Mouse (Mus musculus): ENCODE measurements around the gene Pnp2.
"Not testable (repeated sequence)": the region's sequence is repeated elsewhere in the genome, so short reads cannot be mapped to it uniquely, and the experiment has no call there.

- peak in 2 of 3 experiments; percentile 1 to 21; a peak in 1 of 6 replicates for TF ChIP-seq CTCF (IDR thresholded peaks at IDR 0.05 in 2 of 3, conservative IDR thresholded peaks at IDR 0.05 in 1 of 3; ENCODE audit: control insufficient read depth in 1 of 3, insufficient read depth in 1 of 3, low read depth in 2 of 3, low read length in 3 of 3, poor library complexity in 1 of 3, severe bottlenecking in 1 of 3)
- TF ChIP-seq CHD2 (IDR thresholded peaks at IDR 0.05; ENCODE audit: low read length); UBTF (IDR thresholded peaks at IDR 0.05; ENCODE audit: borderline replicate concordance, insufficient read depth, low read depth, low read length); POLR2A (IDR thresholded peaks at IDR 0.05; ENCODE audit: control insufficient read depth in 1 of 2, insufficient read depth in 1 of 2, low read depth in 1 of 2, low read length in 2 of 2, poor library complexity in 1 of 2); POLR2AphosphoS2 (IDR thresholded peaks at IDR 0.05; ENCODE audit: low read length); TAL1 (IDR thresholded peaks at IDR 0.05; ENCODE audit: low read length); EP300 (IDR thresholded peaks at IDR 0.05; ENCODE audit: low read depth in 1 of 2, low read length in 2 of 2); MEF2A (IDR thresholded peaks at IDR 0.05; ENCODE audit: extremely low read depth, insufficient replicate concordance, low read depth, low read length, poor library complexity, severe bottlenecking); NRF1 (IDR thresholded peaks at IDR 0.05; ENCODE audit: insufficient read depth, low read depth, low read length, poor library complexity, severe bottlenecking); GATA1 (IDR thresholded peaks at IDR 0.05; ENCODE audit: low read depth, low read length): not testable (repeated sequence)
Observed at GRCm38 (mm10) chr14:50944668-50945033, 11.1 kb upstream of the Pnp2 start.
